Mouse (Mus musculus) neural tube, embryonic 12.5 days (tissue): Measurements from ENCODE around the gene Smurf2. TPM values are rescaled to one million over a fixed set of nuclear protein-coding genes. Genes with fewer than 3 reads are reported as not detected.

Source experiments
- ATAC-seq: fragments of 200-750 bp; cut with Nextera tagmentation; 2 replicates; pipeline ENCODE4 v1.8.0; 2017; ENCODE audit warnings: low read depth, mild to moderate bottlenecking, moderate TSS enrichment, moderate library complexity; ENCODE audit not compliant: low FRiP score
- H3K27ac ChIP-seq: fragments of 300-500 bp; sonication (generic); 2 replicates; pipeline ENCODE4 v1.5.1; 2016
- H3K27me3 ChIP-seq: fragments of 300-500 bp; sonication (generic); replicated peaks from 2 replicates; pipeline ENCODE4 v1.6.1; 2016; ENCODE audit warnings: mild to moderate bottlenecking
- H3K36me3 ChIP-seq: fragments of 300-500 bp; sonication (generic); 2 replicates; pipeline ENCODE4 v1.6.1; 2016; ENCODE audit warnings: mild to moderate bottlenecking
- H3K4me1 ChIP-seq: fragments of 300-500 bp; sonication (generic); 2 replicates; pipeline ENCODE4 v1.6.1; 2016
- H3K4me2 ChIP-seq: fragments of 300-500 bp; sonication (generic); replicated peaks from 2 replicates; pipeline ENCODE4 v1.6.1; 2016; ENCODE audit warnings: mild to moderate bottlenecking
- H3K4me3 ChIP-seq: fragments of 300-500 bp; sonication (generic); 2 replicates; pipeline ENCODE4 v1.5.1; 2016
- H3K9ac ChIP-seq: fragments of 300-500 bp; sonication (generic); 2 replicates; pipeline ENCODE4 v1.6.1; 2016; ENCODE audit warnings: mild to moderate bottlenecking
- H3K9me3 ChIP-seq: fragments of 300-500 bp; sonication (generic); 2 replicates; pipeline ENCODE4 v1.6.1; 2016; ENCODE audit warnings: mild to moderate bottlenecking
- WGBS: fragments of 180-500 bp; shearing (Covaris S2); methylation state at CpG from one replicate; pipeline ENCODE4 v1.1.7; 2016; 5-methylcytosine and 5-hydroxymethylcytosine counted together
- polyA plus RNA-seq: library from polyadenylated mRNA; unstranded; fragments of >200 nt; fragmentation: Nextera tagmentation; extraction: Ambion mirVana; gene quantifications from 2 replicates; pipeline ENCODE4 v1.2.1, GENCODE M21; 2016

Gene Smurf2
- 16.4 and 18.2 TPM in 2 replicates for polyA plus RNA-seq

DNA sequence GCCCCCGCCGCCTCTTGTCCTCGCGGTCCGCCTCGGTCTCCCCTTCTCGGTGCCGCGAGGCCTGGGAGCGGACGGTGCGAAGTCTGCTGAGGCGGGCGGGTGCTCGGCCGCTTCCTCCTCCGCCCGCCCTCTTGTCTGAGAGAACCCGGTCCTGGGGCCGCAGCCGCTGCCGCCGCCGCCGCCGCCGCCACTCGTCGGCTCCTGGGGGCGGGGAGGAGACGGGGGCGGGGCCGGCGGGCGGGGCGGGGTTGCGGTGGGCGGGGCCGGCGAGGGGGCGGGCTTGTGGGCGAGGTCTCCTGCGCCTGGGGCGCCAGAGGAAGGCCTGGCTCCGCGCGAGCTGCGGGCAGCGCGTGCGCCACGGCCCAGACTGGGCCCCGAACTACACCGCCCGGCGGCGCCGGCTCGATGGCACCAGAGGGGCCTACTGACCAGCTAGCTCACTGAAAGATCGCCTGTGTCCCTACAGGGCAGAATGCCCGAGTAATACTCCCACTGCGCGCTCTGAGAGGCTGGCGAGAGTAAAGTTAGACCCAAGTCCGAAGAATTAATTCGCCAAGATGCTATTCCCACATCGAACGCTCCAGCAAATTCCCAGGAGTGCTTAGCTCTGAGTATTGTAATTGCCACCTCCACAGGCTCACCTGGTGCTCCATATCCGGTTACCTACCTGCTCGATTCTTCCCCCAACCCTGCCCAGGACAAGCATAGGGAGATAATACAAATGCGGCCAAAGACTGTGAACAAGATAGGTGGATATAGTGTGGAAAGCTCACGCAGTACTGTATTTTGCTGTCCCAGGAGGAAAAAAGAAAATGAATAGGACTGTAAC is at the start of gene Smurf2:
Gene Smurf2, minus strand, starts transcription at position 165 of the 829 bp plus-strand sequence.
- Histone ChIP-seq H3K4me3 (peak within 1 kb of the TSS; percentile 98), H3K27ac (peak within 1 kb of the TSS; percentile 96), H3K9ac (peak within 1 kb of the TSS; percentile 96), H3K4me1 (peaks cover 20% of the 10 kb centered on the region), H3K36me3 (no peaks in the 10 kb centered on the region), H3K4me2 (peak within 1 kb of the TSS; percentile 77), H3K9me3 (no peaks in the 10 kb centered on the region), H3K27me3 (no peaks in the 10 kb centered on the region)
- ATAC-seq: peak; percentile 96
- WGBS: 3% methylated on average over 48 of the region's 72 CpGs

DNA sequence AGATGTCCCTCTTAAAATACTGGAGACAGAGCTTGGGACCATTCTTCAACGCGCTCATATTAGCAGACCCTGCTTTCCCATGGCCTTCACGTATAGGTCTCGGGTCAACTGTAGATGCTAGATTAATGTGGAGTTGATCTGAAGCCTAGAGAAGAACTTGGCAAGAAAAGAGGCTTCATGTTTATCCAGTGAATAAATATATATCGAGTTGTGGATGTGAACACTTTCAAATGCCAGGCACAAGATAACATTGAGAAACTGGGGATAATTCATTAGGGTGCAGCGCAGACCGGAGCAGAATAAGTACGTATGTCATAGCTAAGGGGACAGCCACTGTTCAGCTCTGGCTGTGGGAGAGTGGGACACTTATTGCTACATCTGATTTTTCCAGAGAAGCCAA is 49.3 kb upstream of the Smurf2 start:
- no peak overlapping the region for H3K27ac ChIP-seq
- no peak overlapping the region for H3K9ac ChIP-seq

DNA sequence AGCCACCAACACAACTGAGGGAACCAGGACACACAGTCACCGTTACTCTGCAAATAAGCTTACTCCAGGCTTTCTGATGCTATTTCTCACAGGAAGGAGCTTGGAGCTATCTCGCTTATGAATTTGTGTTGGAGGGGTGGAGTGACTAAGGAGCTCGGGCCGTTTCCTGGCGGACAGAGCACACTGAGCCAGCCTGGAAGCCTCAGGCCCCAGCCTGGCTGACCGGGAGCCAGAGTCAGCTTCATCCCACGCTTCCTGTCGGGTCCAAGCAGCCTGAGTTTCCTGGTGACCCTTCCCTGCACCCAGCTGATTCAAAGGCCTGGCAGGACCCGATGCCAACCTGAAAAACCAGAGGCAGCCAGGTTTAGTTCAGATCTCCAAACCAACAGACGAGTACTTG is 47.1 kb upstream of the Smurf2 start:
- Histone ChIP-seq H3K27ac (no peak overlapping the region), H3K36me3 (no peaks in the 10 kb centered on the region), H3K9me3 (no peaks in the 10 kb centered on the region), H3K4me3 (no peak overlapping the region), H3K27me3 (no peaks in the 10 kb centered on the region), H3K4me1 (no peaks in the 10 kb centered on the region), H3K4me2 (no peak overlapping the region), H3K9ac (no peak overlapping the region)
- 76% methylated on average over 10 of the region's 10 CpGs for WGBS
- no peak for ATAC-seq

More for the DNA sequence above, 49.3 kb upstream of the Smurf2 start:
- Histone ChIP-seq H3K9me3 (no peaks in the 10 kb centered on the region), H3K4me3 (no peak overlapping the region), H3K27me3 (no peaks in the 10 kb centered on the region), H3K4me2 (no peak overlapping the region), H3K4me1 (no peaks in the 10 kb centered on the region), H3K36me3 (no peaks in the 10 kb centered on the region)
- WGBS: 95% methylated on average over 8 of the region's 8 CpGs
- no peak for ATAC-seq

DNA sequence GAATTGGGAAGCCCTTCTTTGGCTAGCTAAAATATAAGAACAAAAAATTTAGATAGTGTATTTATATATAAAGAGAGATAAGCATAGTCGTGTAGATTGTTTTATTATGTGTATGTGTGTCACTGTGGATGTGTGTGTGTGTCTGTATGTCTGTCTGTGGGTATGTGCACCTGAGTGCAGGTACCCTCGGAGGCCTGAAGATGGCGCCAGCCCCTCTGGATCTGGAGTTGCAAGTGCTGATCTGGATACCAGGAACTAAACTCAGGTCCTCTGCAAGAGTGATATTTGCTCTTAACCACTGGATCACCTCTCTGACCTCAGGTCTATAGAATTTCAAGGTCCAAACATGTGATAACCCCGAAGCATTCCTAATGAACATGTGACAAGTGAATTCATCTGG is 45.4 kb upstream of the Smurf2 start:
- Histone ChIP-seq H3K4me2 (no peak overlapping the region), H3K27me3 (no peaks in the 10 kb centered on the region), H3K36me3 (no peaks in the 10 kb centered on the region), H3K9ac (no peak overlapping the region), H3K4me3 (no peak overlapping the region), H3K9me3 (no peaks in the 10 kb centered on the region), H3K4me1 (no peaks in the 10 kb centered on the region), H3K27ac (no peak overlapping the region)
- 93% methylated on average over 4 of the region's 4 CpGs for WGBS
- ATAC-seq: no peak

DNA sequence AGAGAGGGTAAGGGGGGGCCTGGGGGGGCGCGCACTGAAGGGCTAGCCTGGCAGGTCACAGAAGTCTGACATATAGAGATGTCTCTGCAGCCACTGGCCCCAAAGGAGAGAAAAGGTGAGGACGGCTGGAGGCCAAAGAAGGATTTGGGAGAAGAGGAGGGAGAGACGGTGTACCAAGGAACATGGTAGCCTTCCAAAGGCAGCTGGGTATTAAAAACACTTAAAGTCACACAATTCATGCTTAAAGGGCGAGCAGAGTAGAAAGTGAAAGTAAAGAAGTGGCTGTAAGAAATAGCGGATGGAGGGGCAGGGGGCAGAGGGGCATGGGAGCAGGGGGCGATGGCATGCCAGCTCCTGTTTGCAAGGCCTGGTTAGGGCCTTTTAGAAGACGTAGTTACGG is 41.8 kb upstream of the Smurf2 start:
- H3K9me3 ChIP-seq: no peaks in the 10 kb centered on the region
- no peak overlapping the region for H3K4me3 ChIP-seq
- H3K27me3 ChIP-seq: no peaks in the 10 kb centered on the region
- no peak overlapping the region for H3K27ac ChIP-seq
- no peak for ATAC-seq
- H3K4me1 ChIP-seq: no peaks in the 10 kb centered on the region
- 88% methylated on average over 9 of the region's 9 CpGs for WGBS
- no peak overlapping the region for H3K9ac ChIP-seq
- H3K36me3 ChIP-seq: no peaks in the 10 kb centered on the region
- H3K4me2 ChIP-seq: no peak overlapping the region

DNA sequence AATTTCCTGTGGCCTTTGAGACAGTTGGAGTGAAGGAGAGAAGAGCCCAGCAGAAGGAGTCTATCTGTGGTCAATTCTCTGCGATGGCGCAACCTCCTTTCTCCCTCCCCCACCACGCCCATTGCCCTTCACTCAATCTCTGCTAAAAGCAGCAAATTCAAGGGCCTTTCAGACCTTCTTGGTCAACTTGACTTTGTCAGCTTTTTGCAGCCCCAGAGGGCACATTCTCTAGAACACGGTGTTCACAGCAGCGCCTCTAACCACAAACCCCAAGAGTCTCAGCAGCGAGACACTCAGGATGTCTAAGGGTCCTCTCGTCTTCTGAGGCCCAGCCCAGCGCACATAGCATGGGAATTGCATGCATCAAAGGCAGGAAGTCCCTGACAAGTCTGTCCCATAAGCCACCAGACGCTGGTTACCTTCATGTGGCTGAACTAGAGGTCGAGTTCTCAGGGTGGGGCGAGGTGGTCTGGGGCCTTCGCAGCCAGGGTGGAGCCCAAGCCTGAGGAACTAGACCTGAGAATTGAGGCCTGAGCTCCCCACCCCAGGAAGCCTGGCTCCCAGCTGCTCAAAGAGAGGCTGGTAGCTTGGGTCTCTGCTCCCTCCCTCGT is 41.1 kb upstream of the Smurf2 start:
- WGBS: 80% methylated on average over 13 of the region's 13 CpGs
- H3K27me3 ChIP-seq: no peaks in the 10 kb centered on the region
- H3K4me3 ChIP-seq: no peak overlapping the region
- no peak overlapping the region for H3K27ac ChIP-seq
- no peaks in the 10 kb centered on the region for H3K4me1 ChIP-seq
- H3K4me2 ChIP-seq: no peak overlapping the region
- H3K36me3 ChIP-seq: no peaks in the 10 kb centered on the region
- H3K9me3 ChIP-seq: no peaks in the 10 kb centered on the region
- H3K9ac ChIP-seq: no peak overlapping the region
- no peak for ATAC-seq

DNA sequence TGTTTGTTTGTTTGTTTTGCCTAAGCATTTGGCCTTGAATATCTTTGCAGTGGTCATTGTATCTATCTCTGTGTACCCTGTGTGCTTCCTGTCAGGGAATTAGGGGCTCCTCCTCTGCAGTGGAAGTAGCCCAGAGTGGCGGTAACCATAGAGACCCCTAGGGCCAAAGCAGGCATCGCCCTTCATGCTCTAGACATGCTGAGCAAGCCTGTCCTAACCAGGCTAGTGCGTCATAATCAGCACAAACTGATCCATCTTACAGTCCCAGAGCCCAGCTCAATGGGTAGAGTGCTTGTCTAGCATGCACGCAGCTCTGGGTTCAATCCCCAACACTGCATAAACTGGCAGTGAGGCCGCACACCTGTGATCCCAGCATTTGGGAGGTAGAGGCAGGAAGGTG is 38.6 kb upstream of the Smurf2 start:
- H3K9me3 ChIP-seq: no peaks in the 10 kb centered on the region

DNA sequence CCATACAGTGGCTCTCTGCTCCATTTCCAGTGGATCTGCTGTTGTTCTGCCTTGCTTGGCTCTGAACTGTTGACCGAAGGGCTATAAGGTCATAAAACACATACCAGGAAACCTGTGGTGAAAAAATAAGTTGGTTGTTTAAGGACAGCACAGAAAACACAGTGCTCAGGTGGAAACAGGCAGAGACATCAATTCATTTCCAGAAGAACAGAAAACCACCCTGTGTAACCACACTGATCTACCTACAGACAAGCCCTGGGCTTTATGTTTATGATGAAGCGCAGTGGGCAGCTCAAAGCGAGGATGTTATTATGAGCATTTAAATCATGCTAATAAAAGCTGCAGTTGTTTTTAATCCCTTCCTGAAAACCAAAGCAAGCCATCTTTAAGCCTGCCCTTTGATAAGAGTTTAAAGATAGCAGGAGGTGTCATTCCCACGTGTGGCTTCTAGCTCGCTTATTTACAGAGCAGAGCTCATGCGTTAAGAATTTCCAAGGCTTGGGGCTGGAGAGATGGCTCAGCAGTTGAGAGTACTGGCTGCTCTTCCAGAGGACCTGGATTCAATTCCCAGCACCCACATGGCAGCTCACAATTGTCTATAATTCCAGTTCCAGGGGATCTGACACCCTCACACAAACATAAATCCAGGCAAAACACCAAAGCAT is 38.0 kb upstream of the Smurf2 start:
- Histone ChIP-seq H3K9ac (no peak overlapping the region), H3K27ac (no peak overlapping the region), H3K4me1 (no peaks in the 10 kb centered on the region), H3K27me3 (no peaks in the 10 kb centered on the region), H3K9me3 (no peaks in the 10 kb centered on the region), H3K36me3 (no peaks in the 10 kb centered on the region), H3K4me2 (no peak overlapping the region), H3K4me3 (no peak overlapping the region)
- ATAC-seq: no peak
- WGBS: 88% methylated on average over 6 of the region's 6 CpGs

More for the DNA sequence above, 38.6 kb upstream of the Smurf2 start:
- Histone ChIP-seq H3K4me3 (no peak overlapping the region), H3K4me2 (no peak overlapping the region), H3K27ac (no peak overlapping the region), H3K27me3 (no peaks in the 10 kb centered on the region), H3K9ac (no peak overlapping the region), H3K4me1 (no peaks in the 10 kb centered on the region), H3K36me3 (no peaks in the 10 kb centered on the region)
- no peak for ATAC-seq
- 86% methylated on average over 5 of the region's 5 CpGs for WGBS

DNA sequence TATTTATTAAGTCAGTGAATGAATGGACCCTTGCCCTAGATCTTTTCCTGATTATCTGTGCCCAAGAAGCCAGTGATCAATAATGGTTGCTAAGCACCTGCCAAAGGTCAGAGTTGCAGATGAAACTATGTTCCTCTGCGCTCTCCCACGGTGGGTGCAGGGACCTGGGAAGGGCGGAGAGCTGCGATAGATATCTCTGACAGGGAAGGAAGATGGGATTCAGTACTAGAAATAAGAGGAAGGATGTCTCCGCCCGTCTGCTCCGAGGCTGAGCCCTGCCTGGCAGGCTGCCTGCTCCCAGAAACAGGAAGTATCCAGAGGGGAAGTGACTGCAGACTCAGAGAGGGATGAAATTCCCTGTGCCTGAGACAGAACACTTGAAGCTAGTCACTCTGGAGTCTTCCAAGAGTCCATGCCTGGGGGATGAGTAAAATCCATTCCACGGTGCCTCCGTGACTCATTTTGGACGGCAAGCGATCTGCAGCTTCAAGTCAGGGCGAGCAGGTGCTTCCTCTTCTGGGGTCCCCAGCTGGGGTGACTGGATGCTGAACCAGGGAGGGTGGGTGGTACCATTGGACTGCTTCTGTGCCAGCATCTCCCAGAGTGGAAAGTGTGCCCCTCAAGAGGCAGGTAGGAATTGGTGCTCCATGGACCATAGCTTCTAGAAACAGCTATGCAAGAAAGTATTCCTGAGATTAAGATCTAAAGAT is 36.9 kb upstream of the Smurf2 start:
- H3K9me3 ChIP-seq: no peaks in the 10 kb centered on the region
- no peak overlapping the region for H3K9ac ChIP-seq
- H3K27ac ChIP-seq: no peak overlapping the region
- H3K4me2 ChIP-seq: no peak overlapping the region
- WGBS: 82% methylated on average over 12 of the region's 12 CpGs
- no peaks in the 10 kb centered on the region for H3K27me3 ChIP-seq
- H3K4me3 ChIP-seq: no peak overlapping the region
- no peaks in the 10 kb centered on the region for H3K4me1 ChIP-seq
- ATAC-seq: no peak
- no peaks in the 10 kb centered on the region for H3K36me3 ChIP-seq

DNA sequence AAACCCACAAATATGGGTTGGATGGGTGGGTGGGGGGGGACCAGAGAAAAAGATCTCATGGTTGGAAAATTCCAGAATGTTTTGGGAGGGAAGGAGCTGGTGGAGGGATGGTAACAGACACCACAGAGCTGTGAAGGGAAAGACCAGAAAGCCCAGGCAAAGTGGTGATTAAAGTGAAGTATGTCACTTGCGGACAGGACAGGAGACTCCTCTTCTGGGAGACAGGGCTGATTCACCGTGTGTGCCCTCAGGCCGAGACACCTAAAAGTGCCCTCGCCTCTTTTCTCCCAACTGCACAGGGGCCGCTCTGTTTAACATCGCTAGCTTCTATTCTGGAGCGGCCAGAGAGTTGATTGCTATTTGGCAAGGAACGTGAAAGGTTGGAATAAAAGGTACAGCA is 34.1 kb upstream of the Smurf2 start:
- no peaks in the 10 kb centered on the region for H3K36me3 ChIP-seq
- H3K4me3 ChIP-seq: no peak overlapping the region
- H3K4me1 ChIP-seq: no peaks in the 10 kb centered on the region
- no peaks in the 10 kb centered on the region for H3K27me3 ChIP-seq
- H3K9me3 ChIP-seq: no peaks in the 10 kb centered on the region
- no peak overlapping the region for H3K27ac ChIP-seq
- H3K9ac ChIP-seq: no peak overlapping the region
- WGBS: 81% methylated on average over 8 of the region's 8 CpGs
- no peak overlapping the region for H3K4me2 ChIP-seq
- ATAC-seq: no peak

DNA sequence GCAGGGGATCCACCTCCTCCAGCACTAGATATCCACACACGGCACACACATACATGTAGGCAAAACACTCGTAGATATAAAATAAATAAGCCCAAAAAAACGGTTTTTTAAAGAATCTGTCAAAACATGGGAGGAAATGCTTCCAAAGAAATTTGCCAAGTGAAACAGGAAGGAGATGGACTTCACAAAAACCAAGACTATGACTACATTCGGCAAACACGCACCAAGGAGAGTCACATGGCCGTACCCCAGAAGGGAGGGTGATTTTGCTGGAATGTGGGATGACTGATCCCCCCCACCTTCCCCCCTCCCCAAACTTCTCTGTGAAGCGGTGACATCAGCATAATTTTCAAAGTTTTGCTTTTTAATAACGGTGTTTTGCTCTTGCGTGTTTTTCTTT is 33.6 kb upstream of the Smurf2 start:
- ATAC-seq: no peak
- no peak overlapping the region for H3K4me3 ChIP-seq
- no peak overlapping the region for H3K27ac ChIP-seq
- H3K4me1 ChIP-seq: no peaks in the 10 kb centered on the region
- H3K9ac ChIP-seq: no peak overlapping the region
- 85% methylated on average over 9 of the region's 9 CpGs for WGBS
- H3K36me3 ChIP-seq: no peaks in the 10 kb centered on the region
- H3K4me2 ChIP-seq: no peak overlapping the region
- no peaks in the 10 kb centered on the region for H3K9me3 ChIP-seq
- H3K27me3 ChIP-seq: no peaks in the 10 kb centered on the region

DNA sequence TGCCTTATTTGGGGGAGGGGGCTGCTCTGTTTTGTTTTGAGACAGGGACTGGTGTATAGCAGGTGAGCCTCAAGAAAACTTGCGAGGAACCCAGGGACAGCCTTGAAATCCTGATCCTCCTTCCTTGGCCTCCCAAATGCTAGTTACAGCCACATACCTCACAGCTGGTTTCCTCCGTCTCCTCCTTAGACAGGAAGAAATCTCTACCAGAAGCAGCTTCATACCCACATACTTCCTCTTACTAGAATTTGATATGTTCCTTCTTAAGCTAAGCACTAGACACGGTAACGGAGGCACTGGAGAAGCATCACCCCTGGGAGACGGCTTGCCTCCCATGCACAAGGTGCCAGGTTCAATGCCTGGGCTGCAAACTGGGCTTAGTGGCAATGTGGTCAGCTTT is 16.8 kb upstream of the Smurf2 start:
- Histone ChIP-seq H3K27me3 (no peaks in the 10 kb centered on the region), H3K9ac (no peak overlapping the region), H3K27ac (no peak overlapping the region), H3K4me3 (no peak overlapping the region), H3K9me3 (no peaks in the 10 kb centered on the region), H3K4me2 (no peak overlapping the region), H3K4me1 (no peaks in the 10 kb centered on the region), H3K36me3 (no peaks in the 10 kb centered on the region)
- ATAC-seq: no peak
- WGBS: 90% methylated on average over 5 of the region's 5 CpGs
